Mouse (Mus musculus): ENCODE results near the gene Ccm2l. TPM values are rescaled to one million over a fixed set of nuclear protein-coding genes. Genes with fewer than 3 reads are reported as not detected.

The Ccm2l gene
- total RNA-seq, 2 experiments from 2014 or later = 6.8 to 6.9 TPM

Other genes starting within 250 kb of the Ccm2l start
- gene Bcl2l1, start 234.2 kb upstream of the Ccm2l start, total RNA-seq (2021) = 100 to 1,000 TPM; 120 to 127 TPM
- 1 to 10 TPM; 2.6 to 3.0 TPM for gene Tpx2, start 218.0 kb upstream of the Ccm2l start, total RNA-seq (2021)
- not detected for gene Mylk2, start 154.6 kb upstream of the Ccm2l start, total RNA-seq (2021)
- 1 to 10 TPM; 1.2 to 1.7 TPM for gene Foxs1, start 132.7 kb upstream of the Ccm2l start, total RNA-seq (2021)
- 10 to 100 TPM; 23.2 to 28.3 TPM for gene Dusp15, start 114.3 kb upstream of the Ccm2l start, total RNA-seq (2021)
- gene Ttll9, start 103.5 kb upstream of the Ccm2l start, total RNA-seq (2021) = 1 to 10 TPM; 3.1 to 3.2 TPM
- 10 to 100 TPM; 52.5 to 53.3 TPM for gene Pdrg1, start 50.5 kb upstream of the Ccm2l start, total RNA-seq (2021)
- gene Xkr7, start 34.1 kb upstream of the Ccm2l start, total RNA-seq (2021) = 1 to 10 TPM; 7.4 to 8.5 TPM
- gene Hck, start 42.5 kb downstream of the Ccm2l start, total RNA-seq (2021) = 1 to 10 TPM; 1.7 to 2.9 TPM
- gene Tm9sf4, start 95.3 kb downstream of the Ccm2l start, total RNA-seq (2021) = 100 to 1,000 TPM; 118 to 120 TPM
- gene Tspyl3, start 159.5 kb downstream of the Ccm2l start, total RNA-seq (2021) = 10 to 100 TPM; 30.0 to 30.7 TPM
- gene Plagl2, start 175.5 kb downstream of the Ccm2l start, total RNA-seq (2021) = 1 to 10 TPM; 4.4 to 4.5 TPM
- gene Pofut1, start 175.6 kb downstream of the Ccm2l start, total RNA-seq (2021) = 10 to 100 TPM; 14.3 to 17.4 TPM
- 10 to 100 TPM; 69.2 to 74.3 TPM for gene Kif3b, start 225.5 kb downstream of the Ccm2l start, total RNA-seq (2021)